Mouse (Mus musculus) midbrain, embryonic 11.5 days (tissue): ENCODE measurements around the gene Rbms3. TPM values are rescaled to one million over a fixed set of nuclear protein-coding genes. Genes with fewer than 3 reads are reported as not detected.
A peak's percentile ranks its signal among the peaks of the same experiment; 100 is the strongest.

ENCODE experiments used
- ATAC-seq: fragments of 200-750 bp; cut with Nextera tagmentation; 2 replicates; pipeline ENCODE4 v1.8.0; 2017; ENCODE audit warnings: moderate TSS enrichment, moderate library complexity; ENCODE audit not compliant: low FRiP score
- DNase-seq: peaks from one replicate; pipeline ENCODE4 v3.0.0; 2015; ENCODE audit warnings: low spot score; ENCODE audit errors: missing footprints
- H3K27ac ChIP-seq: fragments of 300-500 bp; sonication (generic); 2 replicates; pipeline ENCODE4 v1.5.1; 2014; ENCODE audit warnings: low read depth, low read length
- H3K27me3 ChIP-seq: fragments of 300-500 bp; sonication (generic); 2 replicates; pipeline ENCODE4 v1.6.1; 2014; ENCODE audit warnings: mild to moderate bottlenecking, low read length, moderate library complexity, mixed read lengths; ENCODE audit not compliant: control insufficient read depth, insufficient read depth
- H3K36me3 ChIP-seq: fragments of 300-500 bp; sonication (generic); 2 replicates; pipeline ENCODE4 v1.6.1; 2014; ENCODE audit warnings: mild to moderate bottlenecking, low read length, moderate library complexity, mixed read lengths; ENCODE audit not compliant: control insufficient read depth, insufficient read depth
- H3K4me1 ChIP-seq: fragments of 300-500 bp; sonication (generic); 2 replicates; pipeline ENCODE4 v1.6.1; 2014; ENCODE audit warnings: low read length; ENCODE audit not compliant: control insufficient read depth, insufficient read depth
- H3K4me2 ChIP-seq: fragments of 300-500 bp; sonication (generic); 2 replicates; pipeline ENCODE4 v1.6.1; 2014; ENCODE audit warnings: mild to moderate bottlenecking, moderate library complexity
- H3K4me3 ChIP-seq: fragments of 300-500 bp; sonication (generic); 2 replicates; pipeline ENCODE4 v1.5.1; 2014; ENCODE audit warnings: low read depth, low read length
- H3K9ac ChIP-seq: fragments of 300-500 bp; sonication (generic); 2 replicates; pipeline ENCODE4 v1.6.1; 2014; ENCODE audit warnings: low read length
- H3K9me3 ChIP-seq: fragments of 300-500 bp; sonication (generic); 2 replicates; pipeline ENCODE4 v1.6.1; 2016; ENCODE audit warnings: low read length; ENCODE audit not compliant: control insufficient read depth
- WGBS: fragments of 180-500 bp; shearing (Covaris S2); extraction: QIAGEN DNeasy Blood & Tissue Kit; methylation state at CpG from one replicate; pipeline ENCODE4 v1.1.7; 2014; 5-methylcytosine and 5-hydroxymethylcytosine counted together
- polyA plus RNA-seq: library from polyadenylated mRNA; unstranded; fragments of >200 nt; fragmentation: Nextera tagmentation; extraction: Ambion mirVana; gene quantifications from 2 replicates; pipeline ENCODE4 v1.2.1, GENCODE M21; 2014

Gene Rbms3
- polyA plus RNA-seq, 1 experiment from 2014 or later: 13.6 TPM

DNA sequence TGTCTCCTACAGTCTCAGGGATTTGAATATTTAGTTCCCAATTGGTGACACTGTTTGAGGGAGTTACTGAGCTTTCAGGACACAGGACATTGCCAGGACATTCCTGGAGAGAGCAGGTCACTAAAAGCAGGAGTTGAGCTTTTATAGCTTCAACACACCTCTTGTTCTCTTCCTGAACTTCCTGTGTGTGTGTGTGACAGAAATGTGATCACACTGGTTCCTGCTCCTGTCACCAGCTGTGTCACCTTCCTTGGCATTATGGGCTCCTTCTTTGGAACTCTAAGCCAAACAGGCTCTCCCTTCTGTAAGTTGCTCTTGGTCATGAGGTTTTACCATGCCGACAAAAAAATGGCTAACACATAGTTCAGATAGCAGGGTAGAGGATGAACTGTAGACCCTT is 997.9 kb downstream of the Rbms3 start:
- Histone ChIP-seq H3K4me1 (no peaks in the 10 kb centered on the region), H3K9ac (no peak overlapping the region), H3K4me3 (no peak overlapping the region), H3K27me3 (no peaks in the 10 kb centered on the region), H3K4me2 (no peak overlapping the region), H3K9me3 (peaks cover 4% of the 10 kb centered on the region; the same call in 1 of the 2 replicates), H3K27ac (no peak overlapping the region), H3K36me3 (no peaks in the 10 kb centered on the region)
- WGBS: 89% methylated on average over 1 of the region's 1 CpGs
- DNase-seq: peak; percentile 66
- ATAC-seq: no peak

DNA sequence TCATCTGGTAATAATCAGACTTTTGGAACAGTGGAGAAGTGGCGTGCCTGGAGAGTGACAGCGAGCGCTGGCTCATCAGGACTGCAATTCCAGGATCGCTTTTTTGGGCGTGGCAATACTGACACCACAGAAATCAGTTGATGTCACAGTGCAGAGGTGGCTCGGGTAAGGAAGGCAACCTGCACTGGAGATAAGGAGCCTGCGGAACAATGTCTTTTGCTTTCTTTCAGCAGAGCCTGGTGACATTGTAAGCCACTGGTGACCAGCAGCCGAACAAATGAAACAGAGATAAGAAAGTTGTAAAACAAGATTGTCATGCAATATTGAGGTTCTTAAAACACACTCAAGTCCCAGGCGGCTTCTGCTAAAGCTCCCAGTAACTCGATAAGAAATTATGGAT is 998.9 kb downstream of the Rbms3 start:
- DNase-seq: peak; percentile 61
- WGBS: 89% methylated on average over 10 of the region's 10 CpGs
- Histone ChIP-seq H3K9ac (no peak overlapping the region), H3K4me2 (no peak overlapping the region), H3K4me3 (no peak overlapping the region), H3K36me3 (no peaks in the 10 kb centered on the region), H3K9me3 (peaks cover 4% of the 10 kb centered on the region; the same call in 1 of the 2 replicates), H3K4me1 (no peaks in the 10 kb centered on the region), H3K27ac (no peak overlapping the region), H3K27me3 (no peaks in the 10 kb centered on the region)
- no peak for ATAC-seq

DNA sequence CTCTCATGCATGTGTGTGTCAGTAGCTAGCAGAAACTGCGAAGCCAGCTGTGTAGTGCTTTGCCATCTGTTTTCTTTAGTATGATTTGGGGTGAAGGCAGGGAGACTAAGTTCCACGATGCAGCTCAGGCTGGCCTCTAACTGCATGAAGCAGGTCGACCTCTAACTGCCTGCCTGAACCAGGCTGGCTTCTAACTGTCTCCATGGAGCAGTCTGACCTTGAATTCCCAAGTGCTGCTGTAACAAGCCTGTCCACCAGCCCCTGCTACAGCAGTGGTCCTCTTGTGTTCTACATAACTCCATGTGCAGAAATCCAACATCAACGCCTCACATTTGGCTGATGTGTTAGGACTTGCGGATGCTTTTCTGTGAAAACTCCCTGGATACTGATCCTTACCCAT is 1009.3 kb downstream of the Rbms3 start:
- H3K4me3 ChIP-seq: no peak overlapping the region
- H3K27ac ChIP-seq: no peak overlapping the region
- H3K4me1 ChIP-seq: no peaks in the 10 kb centered on the region
- no peaks in the 10 kb centered on the region for H3K36me3 ChIP-seq
- no peak overlapping the region for H3K9ac ChIP-seq
- no peak for DNase-seq
- 83% methylated on average over 5 of the region's 5 CpGs for WGBS
- H3K27me3 ChIP-seq: no peaks in the 10 kb centered on the region
- ATAC-seq: no peak
- H3K4me2 ChIP-seq: no peak overlapping the region
- no peaks in the 10 kb centered on the region for H3K9me3 ChIP-seq

DNA sequence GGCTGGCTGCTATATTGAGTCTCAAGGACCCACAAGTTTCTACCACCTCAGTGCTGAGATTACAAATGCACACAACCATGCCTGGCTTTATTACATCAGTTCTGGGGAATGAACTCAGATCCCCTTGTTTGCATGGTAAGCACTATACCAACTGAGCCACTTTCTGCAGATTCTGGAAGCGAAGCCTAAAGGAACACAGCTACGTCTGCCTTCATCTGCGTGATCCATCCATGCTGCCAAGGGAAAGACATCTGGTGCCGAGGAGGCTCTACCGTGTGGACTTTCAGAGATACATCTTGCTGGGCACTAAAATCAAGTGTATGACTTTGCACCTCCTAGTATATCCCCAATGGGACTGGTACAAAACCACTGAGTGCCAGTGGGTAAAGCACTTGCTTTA is 1010.8 kb downstream of the Rbms3 start:
- Histone ChIP-seq H3K27me3 (no peaks in the 10 kb centered on the region), H3K4me2 (no peak overlapping the region), H3K4me1 (no peaks in the 10 kb centered on the region), H3K9ac (no peak overlapping the region), H3K9me3 (no peaks in the 10 kb centered on the region), H3K27ac (no peak overlapping the region), H3K4me3 (no peak overlapping the region), H3K36me3 (no peaks in the 10 kb centered on the region)
- ATAC-seq (no peak), DNase-seq (no peak)
- 96% methylated on average over 5 of the region's 5 CpGs for WGBS

DNA sequence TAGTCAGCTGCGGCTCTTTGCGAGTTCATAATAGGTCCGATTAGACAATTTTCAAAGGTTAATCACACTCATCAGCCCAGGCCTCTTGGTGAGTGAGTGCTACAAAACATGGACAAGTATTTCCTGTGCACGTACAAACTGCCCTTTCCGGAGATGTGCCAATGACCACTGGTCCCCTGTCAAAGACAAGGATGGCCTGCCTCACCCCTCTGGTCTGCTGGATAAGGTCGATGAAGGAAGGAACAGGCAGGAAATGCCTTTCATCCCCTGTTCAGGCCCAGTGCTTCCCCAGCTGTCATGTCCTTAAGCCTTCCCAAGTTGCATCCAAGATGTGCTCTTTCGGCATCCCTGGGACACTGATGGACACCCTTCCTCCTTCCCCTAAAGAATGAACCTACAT is 1016.4 kb downstream of the Rbms3 start:
- DNase-seq (no peak), ATAC-seq (no peak)
- no peak overlapping the region for H3K27ac ChIP-seq
- no peak overlapping the region for H3K4me3 ChIP-seq
- no peak overlapping the region for H3K4me2 ChIP-seq
- no peak overlapping the region for H3K9ac ChIP-seq
- no peaks in the 10 kb centered on the region for H3K9me3 ChIP-seq
- 93% methylated on average over 7 of the region's 7 CpGs for WGBS
- no peaks in the 10 kb centered on the region for H3K4me1 ChIP-seq
- no peaks in the 10 kb centered on the region for H3K36me3 ChIP-seq
- H3K27me3 ChIP-seq: no peaks in the 10 kb centered on the region

DNA sequence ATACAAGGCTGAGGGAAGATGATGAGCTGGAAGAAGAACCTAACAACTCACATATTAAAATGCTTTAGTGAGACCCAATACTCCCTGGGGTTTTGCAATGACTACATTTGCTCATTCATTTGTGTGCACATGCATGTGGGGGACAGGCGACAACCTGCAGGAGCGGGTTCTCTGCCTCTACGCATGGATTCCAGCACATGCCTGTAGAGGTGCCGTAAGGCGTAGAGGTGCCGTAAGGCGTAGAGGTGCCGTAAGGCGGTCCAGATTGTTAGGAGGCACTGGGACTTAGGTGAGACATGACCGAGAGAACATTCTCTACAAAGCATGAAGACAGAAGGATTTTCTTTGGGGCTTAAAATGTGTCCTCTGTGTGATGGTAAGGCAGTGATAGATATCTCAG is 1033.7 kb downstream of the Rbms3 start:
- DNase-seq (no peak), ATAC-seq (no peak)
- WGBS: 98% methylated on average over 10 of the region's 10 CpGs
- Histone ChIP-seq H3K4me1 (no peaks in the 10 kb centered on the region), H3K27ac (no peak overlapping the region), H3K27me3 (no peaks in the 10 kb centered on the region), H3K36me3 (no peaks in the 10 kb centered on the region), H3K4me3 (no peak overlapping the region), H3K9ac (no peak overlapping the region), H3K9me3 (no peaks in the 10 kb centered on the region), H3K4me2 (no peak overlapping the region)

DNA sequence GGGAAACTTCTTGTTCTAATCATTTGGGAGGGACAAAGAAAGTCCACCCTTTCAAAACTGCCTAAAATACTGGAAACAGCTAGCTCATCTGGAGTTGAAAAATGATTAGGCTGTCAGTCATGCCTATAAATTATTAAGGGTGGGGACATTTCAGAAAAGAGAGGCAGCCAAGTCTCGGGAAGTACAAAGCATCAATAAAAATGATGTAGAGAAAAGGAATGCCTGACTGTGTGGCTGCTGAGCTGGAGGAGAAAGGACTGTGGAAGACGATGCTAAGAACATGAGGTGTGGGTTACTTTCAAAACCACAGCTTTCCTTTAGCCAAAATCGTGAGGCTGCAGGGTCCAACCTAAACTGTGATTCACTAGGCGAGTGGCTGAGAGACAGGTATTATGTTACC is 1037.2 kb downstream of the Rbms3 start:
- no peaks in the 10 kb centered on the region for H3K36me3 ChIP-seq
- H3K9ac ChIP-seq: no peak overlapping the region
- 89% methylated on average over 4 of the region's 4 CpGs for WGBS
- DNase-seq (no peak), ATAC-seq (no peak)
- H3K27me3 ChIP-seq: no peaks in the 10 kb centered on the region
- no peak overlapping the region for H3K27ac ChIP-seq
- no peaks in the 10 kb centered on the region for H3K4me1 ChIP-seq
- H3K9me3 ChIP-seq: no peaks in the 10 kb centered on the region; the same call in 1 of the 2 replicates
- no peak overlapping the region for H3K4me3 ChIP-seq
- H3K4me2 ChIP-seq: no peak overlapping the region

DNA sequence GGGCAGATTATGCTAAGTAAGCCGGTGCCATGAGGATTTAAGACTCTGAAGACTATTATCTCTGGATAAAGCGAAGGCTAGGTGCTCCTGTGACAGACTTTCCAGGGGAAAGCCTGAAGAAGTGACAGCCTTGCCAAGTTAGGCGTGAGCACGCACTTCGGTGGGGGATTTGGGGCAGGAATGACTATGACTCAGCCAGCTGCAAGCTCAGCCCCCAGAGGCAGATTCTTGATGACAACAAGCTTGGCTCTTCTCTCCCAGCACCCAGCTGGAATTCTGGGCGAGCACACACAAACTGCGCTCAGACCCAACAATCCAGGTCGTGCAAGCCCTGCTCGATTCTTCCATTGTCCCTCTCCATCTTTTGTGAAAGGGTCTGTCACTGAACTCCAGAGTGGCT is 1038.6 kb downstream of the Rbms3 start:
- Histone ChIP-seq H3K9me3 (no peaks in the 10 kb centered on the region; the same call in 1 of the 2 replicates), H3K27me3 (no peaks in the 10 kb centered on the region), H3K36me3 (no peaks in the 10 kb centered on the region), H3K4me2 (no peak overlapping the region), H3K27ac (no peak overlapping the region), H3K4me3 (no peak overlapping the region), H3K4me1 (no peaks in the 10 kb centered on the region), H3K9ac (no peak overlapping the region)
- 84% methylated on average over 9 of the region's 9 CpGs for WGBS
- DNase-seq (no peak), ATAC-seq (no peak)

DNA sequence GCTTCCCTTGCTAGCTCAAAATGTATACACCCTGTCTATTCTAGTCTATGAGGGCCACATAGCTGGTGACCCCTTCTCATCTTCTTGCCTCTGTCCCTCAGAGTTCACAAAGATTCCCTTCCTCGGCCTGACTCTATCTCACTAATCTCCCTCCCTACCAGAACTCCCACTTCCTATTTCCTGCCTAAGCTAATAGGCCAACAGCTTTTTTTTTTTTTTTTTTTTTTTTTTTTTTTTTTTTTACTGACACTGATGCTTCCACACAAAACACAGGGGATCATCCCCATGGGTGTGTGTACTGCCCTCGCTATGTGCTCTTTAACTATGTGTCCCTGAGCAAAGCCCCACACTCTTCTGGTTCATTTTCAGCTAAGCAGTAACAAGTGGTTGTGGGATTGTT is 1060.0 kb downstream of the Rbms3 start:
- 80% methylated on average over 2 of the region's 2 CpGs for WGBS
- Histone ChIP-seq H3K9ac (no peak overlapping the region), H3K27ac (no peak overlapping the region), H3K4me3 (no peak overlapping the region), H3K4me1 (no peaks in the 10 kb centered on the region), H3K27me3 (no peaks in the 10 kb centered on the region), H3K4me2 (no peak overlapping the region), H3K36me3 (no peaks in the 10 kb centered on the region), H3K9me3 (no peaks in the 10 kb centered on the region)
- DNase-seq (no peak), ATAC-seq (no peak)

DNA sequence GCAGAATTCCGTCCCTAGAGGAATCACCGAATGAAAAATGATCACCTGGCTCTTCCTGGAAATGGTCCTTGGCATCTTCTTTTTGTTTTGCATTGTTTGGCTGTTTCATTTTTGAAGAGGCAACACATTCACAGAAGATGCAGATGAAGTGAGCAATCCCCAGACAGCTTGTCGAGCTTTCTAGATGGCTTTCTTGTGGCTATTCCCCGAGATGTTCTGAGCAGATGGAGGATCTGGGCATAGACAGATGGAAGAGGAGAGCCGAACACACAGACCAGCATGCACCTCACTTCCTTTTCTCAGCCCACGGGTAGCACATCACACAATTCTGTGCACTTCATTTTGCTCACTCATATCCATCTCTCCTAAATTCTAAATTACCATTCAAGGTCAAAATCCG is 1063.0 kb downstream of the Rbms3 start:
- Histone ChIP-seq H3K27me3 (no peaks in the 10 kb centered on the region), H3K4me3 (no peak overlapping the region), H3K27ac (no peak overlapping the region), H3K4me2 (no peak overlapping the region), H3K9me3 (no peaks in the 10 kb centered on the region), H3K9ac (no peak overlapping the region), H3K4me1 (no peaks in the 10 kb centered on the region), H3K36me3 (no peaks in the 10 kb centered on the region)
- DNase-seq (no peak), ATAC-seq (no peak)
- 89% methylated on average over 7 of the region's 7 CpGs for WGBS
